Mouse (Mus musculus) intestine, embryonic 16.5 days (tissue): ENCODE measurements around the gene Psmb4. TPM values are rescaled to one million over a fixed set of nuclear protein-coding genes. Genes with fewer than 3 reads are reported as not detected.

Source experiments
- ATAC-seq: fragments of 200-750 bp; cut with Nextera tagmentation; 2 replicates; pipeline ENCODE4 v1.8.0; 2017; ENCODE audit warnings: moderate TSS enrichment, moderate library complexity
- H3K27ac ChIP-seq: fragments of 300-500 bp; sonication (generic); 2 replicates; pipeline ENCODE4 v1.5.1; 2014; ENCODE audit warnings: mild to moderate bottlenecking, low read length
- H3K27me3 ChIP-seq: fragments of 300-500 bp; sonication (generic); replicated peaks from 2 replicates; pipeline ENCODE4 v1.6.1; 2014; ENCODE audit warnings: low read length, control low read depth, mixed read lengths; ENCODE audit not compliant: control insufficient read depth, insufficient read depth
- H3K36me3 ChIP-seq: fragments of 300-500 bp; sonication (generic); 2 replicates; pipeline ENCODE4 v1.6.1; 2014; ENCODE audit warnings: low read length, control low read depth; ENCODE audit not compliant: control insufficient read depth, insufficient read depth
- H3K4me1 ChIP-seq: fragments of 300-500 bp; sonication (generic); 2 replicates; pipeline ENCODE4 v1.6.1; 2014; ENCODE audit warnings: low read length, control low read depth, mixed read lengths; ENCODE audit not compliant: control insufficient read depth, insufficient read depth
- H3K4me2 ChIP-seq: fragments of 300-500 bp; sonication (generic); 2 replicates; pipeline ENCODE4 v1.6.1; 2014; ENCODE audit warnings: low read depth, low read length, control low read depth
- H3K4me3 ChIP-seq: fragments of 300-500 bp; sonication (generic); 2 replicates; pipeline ENCODE4 v1.5.1; 2014; ENCODE audit warnings: mild to moderate bottlenecking, low read length
- H3K9ac ChIP-seq: fragments of 300-500 bp; sonication (generic); 2 replicates; pipeline ENCODE4 v1.6.1; 2014; ENCODE audit warnings: low read depth, low read length
- H3K9me3 ChIP-seq: fragments of 300-500 bp; sonication (generic); 2 replicates; pipeline ENCODE4 v1.6.1; 2016; ENCODE audit warnings: low read length, control low read depth; ENCODE audit not compliant: control insufficient read depth
- WGBS: fragments of 180-500 bp; shearing (Covaris S2); extraction: QIAGEN DNeasy Blood & Tissue Kit; methylation state at CpG from one replicate; pipeline ENCODE4 v1.1.7; 2014; 5-methylcytosine and 5-hydroxymethylcytosine counted together
- polyA plus RNA-seq: library from polyadenylated mRNA; unstranded; fragments of >200 nt; fragmentation: Nextera tagmentation; extraction: Ambion mirVana; gene quantifications from 2 replicates; pipeline ENCODE4 v1.2.1, GENCODE M21; 2015

The Psmb4 gene
- polyA plus RNA-seq, 1 experiment from 2014 or later = 315 TPM

DNA sequence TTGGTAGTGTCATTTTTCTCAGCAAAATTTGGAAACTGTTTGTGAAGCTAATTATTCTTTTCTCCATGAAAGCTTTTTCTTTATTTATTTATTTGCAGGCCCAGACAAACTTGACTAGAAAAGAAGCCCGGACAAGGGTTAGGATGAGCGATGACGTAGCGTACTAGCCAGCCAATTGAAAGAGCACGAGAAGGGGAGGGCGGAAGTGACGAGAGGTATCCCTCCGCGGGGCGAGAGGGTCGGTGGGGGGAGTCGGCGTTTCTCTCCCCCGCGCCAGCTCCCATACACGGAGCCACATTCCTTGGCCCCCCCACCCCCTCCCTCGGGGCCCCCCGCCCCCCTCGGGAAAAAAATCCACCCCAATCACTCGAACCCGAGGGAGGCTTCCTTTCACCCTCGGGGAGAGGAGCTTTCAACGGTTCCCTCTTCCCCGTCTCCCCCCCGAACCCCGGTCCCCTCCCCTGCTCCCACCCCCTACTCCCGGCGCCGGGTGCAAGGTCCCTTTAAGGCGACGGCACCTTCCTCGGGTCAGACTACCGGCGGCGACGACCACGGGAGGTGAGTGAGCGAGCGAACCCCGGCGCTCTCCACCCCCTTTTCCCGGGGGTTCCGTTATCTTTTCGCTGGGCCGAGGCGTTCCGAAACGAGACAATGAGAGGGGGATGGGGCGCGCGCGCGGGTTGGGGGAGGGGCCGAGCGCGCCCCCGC, 49.4 kb downstream of the Psmb4 start, which contains the start of gene Pogz:
TSS of gene Pogz (plus strand) at position 385 of the 708 bp plus-strand sequence.
- H3K27ac ChIP-seq = peak within 1 kb of the TSS; percentile 97
- ATAC-seq = peak; percentile 93
- H3K27me3 ChIP-seq = no peaks in the 10 kb centered on the region
- peak within 1 kb of the TSS; percentile 71 for H3K4me3 ChIP-seq
- 0 out of 2 replicates have a peak, but pooled peaks cover 3% of the 10 kb centered on the region for H3K4me1 ChIP-seq
- WGBS = under 1% methylated on average over 53 of the region's 57 CpGs
- H3K9ac ChIP-seq = peak within 1 kb of the TSS; percentile 83
- no peaks in the 10 kb centered on the region for H3K36me3 ChIP-seq
- H3K9me3 ChIP-seq = peaks cover 2% of the 10 kb centered on the region; the same call in 1 of the 2 replicates
- peak within 1 kb of the TSS; percentile 62 for H3K4me2 ChIP-seq

DNA sequence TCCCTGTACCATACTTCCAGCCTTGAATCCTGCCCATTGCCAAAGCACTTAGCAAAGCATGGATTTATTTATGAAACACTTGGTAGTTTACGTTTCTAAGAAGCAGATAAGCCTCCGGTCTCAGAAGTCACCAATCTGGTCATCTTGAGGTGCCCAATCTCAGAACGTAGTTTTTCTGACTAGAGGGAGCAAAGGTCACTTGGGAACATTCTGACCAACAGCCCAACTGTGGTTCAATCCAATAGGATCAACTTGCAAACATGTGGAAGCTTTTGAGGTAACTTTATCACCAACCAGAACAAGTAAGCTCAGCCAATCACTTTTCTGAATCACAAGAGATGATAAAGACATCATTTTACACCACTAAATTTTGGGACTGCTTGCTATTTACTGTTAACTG, 51.4 kb downstream of the Psmb4 start:
- no peak for ATAC-seq
- Histone ChIP-seq H3K36me3 (no peaks in the 10 kb centered on the region), H3K27me3 (no peaks in the 10 kb centered on the region), H3K9ac (no peak overlapping the region), H3K4me3 (no peak overlapping the region), H3K4me2 (no peak overlapping the region), H3K27ac (no peak overlapping the region), H3K4me1 (0 out of 2 replicates have a peak, but pooled peaks cover 3% of the 10 kb centered on the region), H3K9me3 (peaks cover 2% of the 10 kb centered on the region; the same call in 1 of the 2 replicates)
- 38% methylated on average over 3 of the region's 3 CpGs for WGBS

Other genes with a start within 250 kb of the Psmb4 start
- gene Gm10972, start 243.8 kb downstream of the Psmb4 start, polyA plus RNA-seq = not detected in 2 replicates
- gene Tuft1, start 228.1 kb downstream of the Psmb4 start, polyA plus RNA-seq = 11.6 and 12.5 TPM in 2 replicates
- 7.0 and 7.1 TPM in 2 replicates for gene Selenbp2, start 193.4 kb downstream of the Psmb4 start, polyA plus RNA-seq
- 80.9 and 90.7 TPM in 2 replicates for gene Cgn, start 100.5 kb downstream of the Psmb4 start, polyA plus RNA-seq
- 9.2 and 9.9 TPM in 2 replicates for gene Pogz, start 49.4 kb downstream of the Psmb4 start, polyA plus RNA-seq
- 157 and 167 TPM in 2 replicates for gene Selenbp1, start 46.1 kb upstream of the Psmb4 start, polyA plus RNA-seq
- gene Rfx5, start 67.1 kb upstream of the Psmb4 start, polyA plus RNA-seq = 4.3 and 5.1 TPM in 2 replicates
- gene Pi4kb, start 87.8 kb upstream of the Psmb4 start, polyA plus RNA-seq = 21.7 and 22.9 TPM in 2 replicates
- 16.9 and 17.6 TPM in 2 replicates for gene Zfp687, start 128.5 kb upstream of the Psmb4 start, polyA plus RNA-seq
- 196 and 226 TPM in 2 replicates for gene Psmd4, start 155.7 kb upstream of the Psmb4 start, polyA plus RNA-seq
- 14.5 and 15.5 TPM in 2 replicates for gene Pip5k1a, start 220.0 kb upstream of the Psmb4 start, polyA plus RNA-seq
- gene Vps72, start 224.1 kb upstream of the Psmb4 start, polyA plus RNA-seq = 110 and 120 TPM in 2 replicates
- 1.1 and 1.2 TPM in 2 replicates for gene Tmod4, start 237.5 kb upstream of the Psmb4 start, polyA plus RNA-seq
- gene Scnm1, start 247.1 kb upstream of the Psmb4 start, polyA plus RNA-seq = 56.9 and 62.2 TPM in 2 replicates
- 9.8 and 11.0 TPM in 2 replicates for gene Lysmd1, start 247.1 kb upstream of the Psmb4 start, polyA plus RNA-seq